In genomic region chr5:114664139-114664538, GRCm38 (mm10) we compare ENCODE assay signal across 24 mouse cellular contexts.
"Had no signal": no experiment of that assay in that cellular context is flagged by ENCODE, and none has a peak within 500 bp of the region (broad histone marks: within the 10 kb centered on the region; RNA-seq: fewer than 3 reads in every experiment).

No protein-coding gene starts in this region.

- H3K9ac ChIP-seq: embryonic facial prominence, embryonic 12.5 days; embryonic facial prominence, embryonic 15.5 days; forebrain, embryonic 12.5 days; forebrain, embryonic 15.5 days; forebrain, postnatal 0 days; heart, embryonic 12.5 days had no signal

- H3K9me3 ChIP-seq: embryonic facial prominence, embryonic 12.5 days; embryonic facial prominence, embryonic 15.5 days; forebrain, embryonic 10.5 days; forebrain, embryonic 12.5 days; forebrain, embryonic 13.5 days; forebrain, embryonic 15.5 days; heart, embryonic 10.5 days; heart, embryonic 12.5 days had no signal

- DNase-seq: cerebellum, adult 9-11 months; cerebellum, postnatal 10 days; cerebellum, postnatal 14 days; cerebellum, postnatal 25 days; cerebellum, postnatal 36 days; forebrain, postnatal 0 days; gastrocnemius, postnatal 10 days; gastrocnemius, postnatal 25 days; gastrocnemius, postnatal 36 days; heart, adult 18-20 months; heart, adult 2 months had no signal

- H3K36me3 ChIP-seq: embryonic facial prominence, embryonic 12.5 days; embryonic facial prominence, embryonic 15.5 days; forebrain, embryonic 10.5 days; forebrain, embryonic 12.5 days; forebrain, embryonic 15.5 days; heart, embryonic 10.5 days; heart, embryonic 12.5 days had no signal

- H3K27ac ChIP-seq: forebrain, embryonic 10.5 days; forebrain, embryonic 13.5 days; forebrain, embryonic 15.5 days; gastrocnemius, adult 2 months; heart, adult 2 months had no signal

- H3K4me2 ChIP-seq: embryonic facial prominence, embryonic 12.5 days; embryonic facial prominence, embryonic 15.5 days; forebrain, embryonic 12.5 days; forebrain, embryonic 13.5 days; forebrain, embryonic 15.5 days; heart, embryonic 11.5 days; heart, embryonic 12.5 days had no signal

- ATAC-seq: forebrain, embryonic 14.5 days; forebrain, embryonic 15.5 days; forebrain, embryonic 16.5 days; forebrain, postnatal 0 days had no signal

- H3K4me3 ChIP-seq: embryonic facial prominence, embryonic 12.5 days; embryonic facial prominence, embryonic 15.5 days; erythroblast, embryonic 14.5 days; forebrain, embryonic 10.5 days; forebrain, embryonic 12.5 days; forebrain, embryonic 13.5 days; forebrain, embryonic 15.5 days; gastrocnemius, adult 2 months; heart, adult 2 months; heart, embryonic 10.5 days; heart, embryonic 12.5 days had no signal

- H3K4me1 ChIP-seq: heart, embryonic 12.5 days had no signal
